Mouse (Mus musculus) heart, embryonic 11.5 days (tissue): ENCODE measurements around the gene 2010106E10Rik. TPM values are rescaled to one million over a fixed set of nuclear protein-coding genes. Genes with fewer than 3 reads are reported as not detected.

ENCODE experiments used
- ATAC-seq: fragments of 200-750 bp; cut with Nextera tagmentation; replicated peaks from 2 replicates; pipeline ENCODE4 v1.8.0; 2017; ENCODE audit warnings: moderate library complexity; ENCODE audit not compliant: insufficient number of reproducible peaks, low FRiP score, low TSS enrichment
- H3K27ac ChIP-seq: fragments of 300-500 bp; sonication (generic); 2 replicates; pipeline ENCODE4 v1.5.1; 2014; ENCODE audit warnings: mild to moderate bottlenecking, low read depth, low read length
- H3K27me3 ChIP-seq: fragments of 300-500 bp; sonication (generic); 2 replicates; pipeline ENCODE4 v1.6.1; 2014; ENCODE audit warnings: mild to moderate bottlenecking, low read length, mixed read lengths; ENCODE audit not compliant: control insufficient read depth, insufficient read depth
- H3K36me3 ChIP-seq: fragments of 300-500 bp; sonication (generic); 2 replicates; pipeline ENCODE4 v1.6.1; 2014; ENCODE audit warnings: mild to moderate bottlenecking, low read length, moderate library complexity, mixed read lengths; ENCODE audit not compliant: control insufficient read depth, insufficient read depth
- H3K4me1 ChIP-seq: fragments of 300-500 bp; sonication (generic); 2 replicates; pipeline ENCODE4 v1.6.1; 2014; ENCODE audit warnings: low read length; ENCODE audit not compliant: control insufficient read depth, insufficient read depth
- H3K4me2 ChIP-seq: fragments of 300-500 bp; sonication (generic); 2 replicates; pipeline ENCODE4 v1.6.1; 2014; ENCODE audit warnings: mild to moderate bottlenecking, moderate library complexity
- H3K4me3 ChIP-seq: fragments of 300-500 bp; sonication (generic); 2 replicates; pipeline ENCODE4 v1.5.1; 2014; ENCODE audit warnings: low read depth, low read length
- H3K9ac ChIP-seq: fragments of 300-500 bp; sonication (generic); 2 replicates; pipeline ENCODE4 v1.6.1; 2014; ENCODE audit warnings: mild to moderate bottlenecking, low read depth, low read length, moderate library complexity
- H3K9me3 ChIP-seq: fragments of 300-500 bp; sonication (generic); replicated peaks from 2 replicates; pipeline ENCODE4 v1.6.1; 2016; ENCODE audit warnings: low read length; ENCODE audit not compliant: control insufficient read depth
- WGBS: fragments of 180-500 bp; shearing (Covaris S2); extraction: QIAGEN DNeasy Blood & Tissue Kit; methylation state at CpG from one replicate; pipeline ENCODE4 v1.1.7; 2014; ENCODE audit not compliant: insufficient replicate concordance; 5-methylcytosine and 5-hydroxymethylcytosine counted together
- polyA plus RNA-seq: library from polyadenylated mRNA; unstranded; fragments of >200 nt; fragmentation: Nextera tagmentation; extraction: Ambion mirVana; gene quantifications from 2 replicates; pipeline ENCODE4 v1.2.1, GENCODE M21; 2014

The 2010106E10Rik gene
- polyA plus RNA-seq, result not detected in 2 replicates

DNA sequence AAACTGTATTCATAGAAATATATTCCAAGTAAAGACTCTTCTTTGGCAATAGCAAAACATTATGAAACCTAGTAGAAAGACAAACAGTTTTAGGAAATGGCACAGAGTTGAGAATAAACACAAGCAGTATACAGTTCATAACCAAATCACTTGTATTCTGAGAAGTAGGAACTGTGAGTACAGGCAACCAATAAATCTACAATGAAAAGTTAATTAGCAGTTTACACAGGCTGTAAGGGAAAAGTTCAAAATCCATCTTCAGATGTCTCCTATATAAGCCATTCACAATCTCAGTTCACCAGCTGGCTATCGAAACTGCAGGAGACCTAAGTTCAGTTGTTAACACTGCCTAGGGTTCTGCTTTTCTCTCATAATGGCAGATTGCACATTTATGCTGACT is at the start of gene 2010106E10Rik:
TSS of gene 2010106E10Rik (plus strand) at position 301 of the 400 bp plus-strand sequence.
- no peaks in the 10 kb centered on the region for H3K36me3 ChIP-seq
- H3K9me3 ChIP-seq, result no peaks in the 10 kb centered on the region
- no peak within 1 kb of the TSS for H3K27ac ChIP-seq
- no peaks in the 10 kb centered on the region for H3K27me3 ChIP-seq
- ATAC-seq, result no peak
- H3K4me3 ChIP-seq, result no peak within 1 kb of the TSS
- WGBS, result 74% methylated on average over 1 of the region's 1 CpGs
- H3K4me1 ChIP-seq, result no peaks in the 10 kb centered on the region
- no peak within 1 kb of the TSS for H3K4me2 ChIP-seq
- H3K9ac ChIP-seq, result no peak within 1 kb of the TSS

GRCm38 (mm10) chrX:112505651-112506050 is 10.6 kb downstream of the 2010106E10Rik start:
- 60% methylated on average over 2 of the region's 2 CpGs for WGBS
- no peak overlapping the region for H3K9ac ChIP-seq
- no peak for ATAC-seq

DNA sequence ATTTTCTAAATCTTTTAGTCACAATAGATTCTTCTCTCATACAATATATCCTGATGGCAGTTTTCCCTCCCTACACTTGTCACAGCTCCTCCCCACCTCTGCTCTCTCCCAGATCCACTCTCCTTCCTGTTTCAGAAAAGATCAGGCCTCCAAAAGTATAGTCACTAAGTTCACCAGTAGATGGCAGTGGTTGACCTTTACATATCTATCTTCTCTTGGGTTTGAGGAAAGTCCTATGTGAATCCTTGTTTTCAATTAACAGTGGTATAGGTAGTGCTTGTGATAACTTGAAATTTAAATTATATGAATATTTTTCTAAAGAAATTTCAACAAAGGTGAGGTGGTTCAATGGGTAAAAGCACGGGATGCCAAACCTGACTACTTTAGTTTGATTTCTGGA is 29.7 kb downstream of the 2010106E10Rik start:
- Histone ChIP-seq H3K9me3 (no peaks in the 10 kb centered on the region), H3K27me3 (no peaks in the 10 kb centered on the region), H3K4me3 (no peak overlapping the region), H3K4me2 (no peak overlapping the region), H3K27ac (no peak overlapping the region), H3K9ac (no peak overlapping the region), H3K4me1 (no peaks in the 10 kb centered on the region), H3K36me3 (no peaks in the 10 kb centered on the region)
- 69% methylated on average over 1 of the region's 1 CpGs for WGBS
- ATAC-seq, result no peak

More at GRCm38 (mm10) chrX:112505651-112506050, 10.6 kb downstream of the 2010106E10Rik start:
- no peak overlapping the region for H3K4me2 ChIP-seq
- no peak overlapping the region for H3K4me3 ChIP-seq
- no peaks in the 10 kb centered on the region for H3K27me3 ChIP-seq
- H3K27ac ChIP-seq, result no peak overlapping the region
- no peaks in the 10 kb centered on the region for H3K9me3 ChIP-seq
- no peaks in the 10 kb centered on the region for H3K36me3 ChIP-seq
- H3K4me1 ChIP-seq, result no peaks in the 10 kb centered on the region

DNA sequence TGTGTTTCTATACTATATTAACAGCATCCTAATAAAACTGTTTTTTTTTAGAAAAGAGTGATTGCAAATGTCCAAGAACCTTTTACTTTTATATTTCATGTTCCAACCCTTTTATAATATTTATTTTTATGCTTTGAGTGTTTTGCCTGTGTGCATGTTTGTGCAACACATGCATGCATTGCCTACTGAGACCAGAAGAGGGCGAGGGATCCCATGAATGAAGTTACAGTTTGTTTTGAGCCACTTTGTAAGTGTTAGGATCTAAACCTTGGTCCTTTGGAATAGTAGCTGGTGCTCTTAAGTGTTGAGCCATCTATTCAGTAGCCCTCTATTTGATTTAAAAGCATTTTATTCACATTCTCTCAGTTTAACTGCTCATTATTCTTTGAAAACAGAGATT is 48.0 kb downstream of the 2010106E10Rik start:
- no peak overlapping the region for H3K9ac ChIP-seq
- no peak overlapping the region for H3K4me2 ChIP-seq
- H3K27me3 ChIP-seq, result no peaks in the 10 kb centered on the region
- H3K36me3 ChIP-seq, result no peaks in the 10 kb centered on the region
- no peaks in the 10 kb centered on the region for H3K4me1 ChIP-seq
- H3K27ac ChIP-seq, result no peak overlapping the region
- ATAC-seq, result no peak
- no peaks in the 10 kb centered on the region for H3K9me3 ChIP-seq
- H3K4me3 ChIP-seq, result no peak overlapping the region
- 25% methylated on average over 1 of the region's 1 CpGs for WGBS

GRCm38 (mm10) chrX:112567716-112568115 is 72.6 kb downstream of the 2010106E10Rik start:
- WGBS, result 87% methylated on average over 2 of the region's 2 CpGs
- H3K9me3 ChIP-seq, result no peaks in the 10 kb centered on the region
- ATAC-seq, result no peak

DNA sequence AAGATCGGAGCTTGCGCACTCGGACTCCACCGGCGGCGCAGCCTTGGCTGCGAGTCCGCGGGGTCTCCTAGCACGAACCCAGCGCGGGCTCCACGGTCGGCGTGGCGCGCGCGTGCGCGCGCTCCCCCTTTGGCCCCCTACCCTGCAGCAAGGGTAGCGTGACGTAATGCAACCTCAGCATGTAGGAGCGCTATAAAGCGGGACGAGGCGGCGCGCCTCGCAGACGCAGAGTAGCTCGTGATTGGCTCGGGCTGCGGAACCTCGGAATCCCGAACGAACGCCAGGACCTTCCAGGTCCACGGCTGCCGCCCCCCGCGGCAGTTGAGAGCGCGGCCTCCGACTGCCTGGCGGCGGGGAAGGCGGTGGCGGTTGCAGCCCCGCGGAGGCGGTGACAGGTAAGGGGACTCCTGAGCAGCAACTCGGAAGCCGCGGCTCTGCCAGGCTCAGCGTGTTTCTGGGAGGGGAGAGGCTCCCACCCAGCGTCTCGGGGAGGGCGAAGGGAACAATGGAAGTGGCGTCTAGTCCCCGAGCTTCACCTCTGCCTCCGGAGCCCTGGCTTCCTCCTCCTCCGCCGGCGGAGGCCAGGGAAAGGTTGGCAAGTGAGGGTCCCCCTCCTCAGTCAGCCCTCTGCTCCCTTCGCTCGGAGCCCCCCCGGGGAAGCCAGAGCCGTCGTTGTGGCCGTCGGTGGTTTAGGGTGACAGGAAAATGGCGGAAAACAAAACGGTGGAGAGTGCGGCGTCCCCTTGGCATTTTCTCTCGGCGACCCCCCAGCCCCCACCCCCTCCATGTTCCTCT is 105.6 kb downstream of the 2010106E10Rik start, which contains the start of gene Zfp711:
TSS of gene Zfp711 (plus strand) at position 16 of the 795 bp plus-strand sequence.
- H3K36me3 ChIP-seq, result no peaks in the 10 kb centered on the region
- H3K9me3 ChIP-seq, result no peaks in the 10 kb centered on the region
- peak within 1 kb of the TSS; percentile 75 for H3K27ac ChIP-seq
- H3K4me2 ChIP-seq, result peak within 1 kb of the TSS; percentile 59
- peak within 1 kb of the TSS; percentile 77 for H3K9ac ChIP-seq
- ATAC-seq, result peak; percentile 97
- peak within 1 kb of the TSS; percentile 61 for H3K4me3 ChIP-seq
- no peaks in the 10 kb centered on the region for H3K4me1 ChIP-seq
- no peaks in the 10 kb centered on the region for H3K27me3 ChIP-seq
- WGBS, result 9% methylated on average over 71 of the region's 79 CpGs

More at GRCm38 (mm10) chrX:112567716-112568115, 72.6 kb downstream of the 2010106E10Rik start:
- Histone ChIP-seq H3K36me3 (no peaks in the 10 kb centered on the region), H3K4me2 (no peak overlapping the region), H3K4me3 (no peak overlapping the region), H3K4me1 (no peaks in the 10 kb centered on the region), H3K9ac (no peak overlapping the region), H3K27me3 (no peaks in the 10 kb centered on the region), H3K27ac (no peak overlapping the region)

GRCm38 (mm10) chrX:112601306-112602120 is 106.4 kb downstream of the 2010106E10Rik start:
- no peaks in the 10 kb centered on the region for H3K4me1 ChIP-seq
- peak overlapping the region; percentile 61 for H3K4me3 ChIP-seq
- H3K27ac ChIP-seq, result peak overlapping the region; percentile 75; the same call in 1 of the 2 replicates
- 16% methylated on average over 71 of the region's 81 CpGs for WGBS
- peak overlapping the region; percentile 59 for H3K4me2 ChIP-seq
- peak; percentile 67 for ATAC-seq
- H3K9ac ChIP-seq, result peak overlapping the region; percentile 77
- H3K9me3 ChIP-seq, result no peaks in the 10 kb centered on the region
- H3K27me3 ChIP-seq, result no peaks in the 10 kb centered on the region
- H3K36me3 ChIP-seq, result no peaks in the 10 kb centered on the region
